Mouse (Mus musculus) kidney, adult 2 months (tissue): ENCODE results near the gene Card14.

Experiments
- CTCF ChIP-seq: fragments of 200-500 bp; conservative IDR thresholded peaks from 2 replicates; pipeline ENCODE4 v1.5.1; 2011; ENCODE audit warnings: low read depth, mild to moderate bottlenecking, control low read depth, low read length, moderate library complexity, mixed read lengths; ENCODE audit not compliant: insufficient read depth, insufficient read length
- POLR2A ChIP-seq: fragments of 200-500 bp; IDR thresholded peaks from one replicate; pipeline ENCODE4 v1.6.1; 2011; ENCODE audit warnings: low read depth, low read length, control low read depth

DNA sequence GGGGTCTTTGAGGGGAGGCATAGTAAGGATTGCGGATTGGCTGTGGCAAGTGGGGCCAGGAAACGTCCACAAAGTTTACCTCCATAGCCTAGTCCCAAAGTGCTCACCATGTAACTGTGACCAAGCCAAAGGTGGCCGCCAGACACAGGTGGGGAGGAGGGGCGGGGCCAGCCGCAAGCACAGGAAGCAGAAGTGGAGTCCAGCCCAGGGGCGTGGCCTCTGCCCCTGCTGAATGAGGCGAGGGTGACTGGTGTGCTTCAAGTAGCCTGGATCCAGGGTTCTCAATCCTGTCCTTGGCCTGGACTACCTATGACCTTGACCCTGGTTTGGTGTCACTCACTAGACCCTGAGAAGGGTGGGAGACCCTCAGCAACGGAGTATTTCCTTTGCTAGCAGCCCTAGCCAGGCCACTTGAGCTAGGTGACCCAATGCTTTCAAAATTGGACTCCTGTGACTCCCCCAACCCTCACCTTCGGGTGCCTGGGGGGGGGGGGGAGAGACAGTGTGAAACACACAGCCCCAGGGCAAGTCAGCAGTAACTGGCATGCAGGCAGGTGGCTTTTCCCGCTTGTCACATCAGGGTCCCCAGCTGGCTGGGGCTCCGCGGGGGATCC is 84.5 kb downstream of the Card14 start:
- TF ChIP-seq CTCF, result no peak
- TF ChIP-seq POLR2A, result no peak
